Mouse (Mus musculus): ENCODE results near the gene Sh3kbp1. TPM values are rescaled to one million over a fixed set of nuclear protein-coding genes. Genes with fewer than 3 reads are reported as not detected.

Gene Sh3kbp1
- polyA plus RNA-seq, 1 experiment from 2014 or later = 51.2 TPM

GRCm38 (mm10) chrX:159639991-159640390, 12.9 kb downstream of the Sh3kbp1 start:
- no peak overlapping the region for H3K27ac ChIP-seq (replicated peaks)
- no peak overlapping the region for H3K4me3 ChIP-seq
- no peaks in the 10 kb centered on the region for H3K27me3 ChIP-seq
- H3K9ac ChIP-seq = no peak overlapping the region
- H3K9me3 ChIP-seq = no peaks in the 10 kb centered on the region
- no peak for ATAC-seq (ENCODE audit: low FRiP score, low read depth)
- H3K36me3 ChIP-seq = no peaks in the 10 kb centered on the region
- H3K4me1 ChIP-seq (replicated peaks) = no peaks in the 10 kb centered on the region
- no peak overlapping the region for H3K4me2 ChIP-seq
- 74% methylated on average over 4 of the region's 4 CpGs for WGBS

GRCm38 (mm10) chrX:159645314-159645713, 18.2 kb downstream of the Sh3kbp1 start:
- H3K4me1 ChIP-seq (replicated peaks) = no peaks in the 10 kb centered on the region
- H3K27me3 ChIP-seq = no peaks in the 10 kb centered on the region
- H3K9me3 ChIP-seq = no peaks in the 10 kb centered on the region
- no peak overlapping the region for H3K27ac ChIP-seq (replicated peaks)
- WGBS = 87% methylated on average over 3 of the region's 3 CpGs
- H3K9ac ChIP-seq = no peak overlapping the region
- H3K4me2 ChIP-seq = no peak overlapping the region
- ATAC-seq (ENCODE audit: low FRiP score, low read depth) = no peak
- no peak overlapping the region for H3K4me3 ChIP-seq
- H3K36me3 ChIP-seq = no peaks in the 10 kb centered on the region

- no peaks in the 10 kb centered on the region for H3K36me3 ChIP-seq
- H3K4me2 ChIP-seq = no peak overlapping the region
- no peak overlapping the region for H3K4me3 ChIP-seq
- H3K27ac ChIP-seq (replicated peaks) = no peak overlapping the region
- no peak for ATAC-seq (ENCODE audit: low FRiP score, low read depth)
- WGBS = 85% methylated on average over 5 of the region's 5 CpGs
- H3K27me3 ChIP-seq = no peaks in the 10 kb centered on the region
- H3K9me3 ChIP-seq = no peaks in the 10 kb centered on the region
- no peaks in the 10 kb centered on the region for H3K4me1 ChIP-seq (replicated peaks)
- H3K9ac ChIP-seq = no peak overlapping the region
Observed at GRCm38 (mm10) chrX:159647564-159647963, 20.5 kb downstream of the Sh3kbp1 start.

- Histone ChIP-seq H3K27ac (replicated peaks) (no peak overlapping the region), H3K27me3 (no peaks in the 10 kb centered on the region), H3K4me3 (no peak overlapping the region), H3K9me3 (no peaks in the 10 kb centered on the region), H3K9ac (no peak overlapping the region), H3K4me1 (replicated peaks) (no peaks in the 10 kb centered on the region), H3K36me3 (no peaks in the 10 kb centered on the region), H3K4me2 (no peak overlapping the region)
- 83% methylated on average over 3 of the region's 3 CpGs for WGBS
- no peak for ATAC-seq (ENCODE audit: low FRiP score, low read depth)
Observed at GRCm38 (mm10) chrX:159648598-159648997, 21.5 kb downstream of the Sh3kbp1 start.

- no peak for ATAC-seq (ENCODE audit: low FRiP score, low read depth)
- 38% methylated on average over 11 of the region's 11 CpGs for WGBS
- Histone ChIP-seq H3K4me3 (no peak overlapping the region), H3K9me3 (no peaks in the 10 kb centered on the region), H3K4me2 (no peak overlapping the region), H3K9ac (no peak overlapping the region), H3K36me3 (no peaks in the 10 kb centered on the region), H3K27me3 (no peaks in the 10 kb centered on the region), H3K4me1 (replicated peaks) (no peaks in the 10 kb centered on the region), H3K27ac (replicated peaks) (no peak overlapping the region)
Observed at GRCm38 (mm10) chrX:159650130-159650678, 23.1 kb downstream of the Sh3kbp1 start.

GRCm38 (mm10) chrX:159650727-159651126, 23.7 kb downstream of the Sh3kbp1 start:
- 57% methylated on average over 6 of the region's 6 CpGs for WGBS
- no peaks in the 10 kb centered on the region for H3K27me3 ChIP-seq
- H3K9ac ChIP-seq = no peak overlapping the region
- no peak for ATAC-seq (ENCODE audit: low FRiP score, low read depth)
- H3K4me1 ChIP-seq (replicated peaks) = no peaks in the 10 kb centered on the region
- H3K9me3 ChIP-seq = no peaks in the 10 kb centered on the region
- no peak overlapping the region for H3K4me2 ChIP-seq
- no peak overlapping the region for H3K27ac ChIP-seq (replicated peaks)
- no peak overlapping the region for H3K4me3 ChIP-seq
- H3K36me3 ChIP-seq = no peaks in the 10 kb centered on the region

- Histone ChIP-seq H3K4me2 (no peak overlapping the region), H3K4me1 (replicated peaks) (no peaks in the 10 kb centered on the region), H3K9me3 (no peaks in the 10 kb centered on the region), H3K27ac (replicated peaks) (no peak overlapping the region), H3K36me3 (no peaks in the 10 kb centered on the region), H3K4me3 (no peak overlapping the region), H3K9ac (no peak overlapping the region), H3K27me3 (no peaks in the 10 kb centered on the region)
- no peak for ATAC-seq (ENCODE audit: low FRiP score, low read depth)
- WGBS = 89% methylated on average over 7 of the region's 7 CpGs
Observed at GRCm38 (mm10) chrX:159671388-159671787, 44.3 kb downstream of the Sh3kbp1 start.

GRCm38 (mm10) chrX:159672466-159672865, 45.4 kb downstream of the Sh3kbp1 start:
- H3K4me3 ChIP-seq = no peak overlapping the region
- no peak overlapping the region for H3K27ac ChIP-seq (replicated peaks)
- H3K9ac ChIP-seq = no peak overlapping the region
- no peaks in the 10 kb centered on the region for H3K36me3 ChIP-seq
- WGBS = 36% methylated on average over 2 of the region's 2 CpGs
- no peaks in the 10 kb centered on the region for H3K27me3 ChIP-seq
- H3K4me1 ChIP-seq (replicated peaks) = no peaks in the 10 kb centered on the region
- no peaks in the 10 kb centered on the region for H3K9me3 ChIP-seq
- no peak overlapping the region for H3K4me2 ChIP-seq
- ATAC-seq (ENCODE audit: low FRiP score, low read depth) = no peak

GRCm38 (mm10) chrX:159676242-159676641, 49.2 kb downstream of the Sh3kbp1 start:
- Histone ChIP-seq H3K27ac (replicated peaks) (no peak overlapping the region), H3K9me3 (no peaks in the 10 kb centered on the region), H3K4me2 (no peak overlapping the region), H3K4me3 (no peak overlapping the region), H3K9ac (no peak overlapping the region), H3K36me3 (no peaks in the 10 kb centered on the region), H3K4me1 (replicated peaks) (no peaks in the 10 kb centered on the region), H3K27me3 (no peaks in the 10 kb centered on the region)
- 37% methylated on average over 2 of the region's 2 CpGs for WGBS
- ATAC-seq (ENCODE audit: low FRiP score, low read depth) = no peak

- H3K27me3 ChIP-seq = no peaks in the 10 kb centered on the region
- ATAC-seq (ENCODE audit: low FRiP score, low read depth) = no peak
- no peaks in the 10 kb centered on the region for H3K4me1 ChIP-seq (replicated peaks)
- no peak overlapping the region for H3K27ac ChIP-seq (replicated peaks)
- no peaks in the 10 kb centered on the region for H3K9me3 ChIP-seq
- H3K4me3 ChIP-seq = no peak overlapping the region
- H3K9ac ChIP-seq = no peak overlapping the region
- no peak overlapping the region for H3K4me2 ChIP-seq
- WGBS = 76% methylated on average over 4 of the region's 4 CpGs
- H3K36me3 ChIP-seq = no peaks in the 10 kb centered on the region
Observed at GRCm38 (mm10) chrX:159677585-159678319, 50.7 kb downstream of the Sh3kbp1 start.

GRCm38 (mm10) chrX:159678320-159678835, 51.3 kb downstream of the Sh3kbp1 start:
- no peaks in the 10 kb centered on the region for H3K9me3 ChIP-seq
- no peak for ATAC-seq (ENCODE audit: low FRiP score, low read depth)
- no peak overlapping the region for H3K9ac ChIP-seq
- WGBS = 88% methylated on average over 5 of the region's 5 CpGs
- H3K4me2 ChIP-seq = no peak overlapping the region
- no peaks in the 10 kb centered on the region for H3K36me3 ChIP-seq
- no peaks in the 10 kb centered on the region for H3K4me1 ChIP-seq (replicated peaks)
- H3K27ac ChIP-seq (replicated peaks) = no peak overlapping the region
- H3K4me3 ChIP-seq = no peak overlapping the region
- no peaks in the 10 kb centered on the region for H3K27me3 ChIP-seq

- Histone ChIP-seq H3K9ac (no peak overlapping the region), H3K36me3 (no peaks in the 10 kb centered on the region), H3K4me1 (replicated peaks) (no peaks in the 10 kb centered on the region), H3K27me3 (no peaks in the 10 kb centered on the region), H3K4me2 (no peak overlapping the region), H3K27ac (replicated peaks) (no peak overlapping the region), H3K9me3 (no peaks in the 10 kb centered on the region), H3K4me3 (no peak overlapping the region)
- no peak for ATAC-seq (ENCODE audit: low FRiP score, low read depth)
- WGBS = 68% methylated on average over 1 of the region's 1 CpGs
Observed at GRCm38 (mm10) chrX:159685521-159685920, 58.4 kb downstream of the Sh3kbp1 start.
